Mouse (Mus musculus) kidney, postnatal 36 days (tissue): ENCODE results near the gene Tjap1.

Experiments used
- DNase-seq, 2 experiments: peaks; one replicate each; pipeline ENCODE4 v3.0.0; 2021 to 2022; ENCODE audit warnings: mixed read lengths in 2 of 2

Gene Tjap1

GRCm38 (mm10) chr17:46283140-46283539, 314 bp upstream of the Tjap1 start:
- peak; percentile 41 to 46 for DNase-seq

GRCm38 (mm10) chr17:46278011-46278765, 4.6 kb downstream of the Tjap1 start:
- DNase-seq, result no peak

DNA sequence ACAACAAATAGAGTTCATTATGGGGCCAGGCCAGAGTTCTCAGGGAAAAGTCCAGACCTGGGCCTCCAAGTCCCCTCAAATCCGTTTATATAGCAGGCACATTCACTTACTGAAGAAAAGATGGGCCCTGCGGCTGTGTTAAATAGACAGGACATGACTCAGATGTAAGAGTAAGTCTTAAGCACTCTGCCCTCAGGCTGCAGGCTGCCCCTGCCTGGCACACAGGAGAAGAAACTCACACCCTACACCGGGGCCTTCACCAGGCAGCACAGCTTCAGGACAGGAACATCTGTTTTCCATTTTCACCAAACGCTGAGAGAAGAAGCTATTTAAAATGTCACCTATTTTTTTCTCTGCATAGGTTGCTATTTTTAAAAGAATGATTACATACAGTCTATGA, 5.2 kb downstream of the Tjap1 start:
- DNase-seq, result no peak

DNA sequence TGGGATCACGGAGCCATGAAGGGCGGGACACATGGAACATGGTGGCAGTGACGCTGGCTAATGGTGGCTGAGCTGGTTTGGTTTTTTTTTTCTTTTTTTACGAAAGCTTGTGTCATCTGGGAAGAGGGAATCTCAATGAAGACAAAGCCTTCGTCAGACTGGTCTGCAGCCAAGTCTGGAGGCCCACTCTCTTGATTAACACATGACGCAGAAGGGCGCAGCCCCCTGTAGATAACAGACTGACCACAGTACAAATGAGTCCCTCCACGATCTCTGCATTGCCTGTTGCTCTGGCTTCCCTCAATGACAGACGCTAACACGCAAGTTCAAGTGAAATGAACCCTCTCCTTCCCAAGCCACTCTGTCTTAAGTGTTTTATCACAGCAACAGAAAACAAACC, 7.3 kb downstream of the Tjap1 start:
- no peak for DNase-seq

DNA sequence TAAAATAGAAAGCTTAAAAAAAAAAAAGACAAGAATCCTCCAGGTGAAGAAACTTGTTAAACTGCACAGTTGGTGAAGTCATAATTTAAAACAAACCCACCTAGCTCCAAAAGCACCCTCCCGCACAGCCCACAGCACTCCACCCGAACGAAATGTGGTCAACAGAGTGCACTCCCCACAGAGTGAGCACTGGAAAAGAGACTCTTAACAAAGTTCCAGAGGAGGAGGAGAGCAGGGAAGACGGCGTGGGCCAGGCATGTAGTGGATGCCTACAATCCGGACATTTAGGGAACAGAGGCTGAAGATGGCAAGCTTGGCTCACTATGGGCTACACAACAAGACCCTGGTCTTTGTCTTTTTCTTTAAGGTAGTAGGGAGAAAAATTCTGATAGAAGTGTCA, 7.8 kb downstream of the Tjap1 start:
- no peak for DNase-seq

GRCm38 (mm10) chr17:46274465-46274864, 8.4 kb downstream of the Tjap1 start:
- DNase-seq, result no peak

DNA sequence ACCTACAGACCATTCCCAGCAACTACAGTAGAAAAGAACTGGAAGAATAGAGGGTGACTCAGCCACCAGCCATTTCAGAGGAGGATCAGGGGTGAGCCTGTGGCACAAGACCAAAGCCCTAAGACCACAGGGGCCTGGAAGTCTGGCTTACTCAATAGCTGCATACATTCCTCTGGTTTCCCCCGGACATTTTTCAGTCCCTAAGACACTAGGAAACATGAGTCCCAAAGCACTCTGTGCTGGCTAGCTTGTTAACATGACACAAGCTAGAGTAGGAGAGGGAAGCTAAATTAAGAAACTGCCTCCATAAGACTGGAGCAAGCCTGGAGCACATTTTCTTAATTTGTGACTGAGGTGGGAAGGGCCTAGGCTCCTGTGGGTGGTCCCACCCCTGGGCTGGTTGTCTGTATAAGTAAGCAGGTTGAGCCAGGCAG, 9.0 kb downstream of the Tjap1 start:
- DNase-seq, result no peak

DNA sequence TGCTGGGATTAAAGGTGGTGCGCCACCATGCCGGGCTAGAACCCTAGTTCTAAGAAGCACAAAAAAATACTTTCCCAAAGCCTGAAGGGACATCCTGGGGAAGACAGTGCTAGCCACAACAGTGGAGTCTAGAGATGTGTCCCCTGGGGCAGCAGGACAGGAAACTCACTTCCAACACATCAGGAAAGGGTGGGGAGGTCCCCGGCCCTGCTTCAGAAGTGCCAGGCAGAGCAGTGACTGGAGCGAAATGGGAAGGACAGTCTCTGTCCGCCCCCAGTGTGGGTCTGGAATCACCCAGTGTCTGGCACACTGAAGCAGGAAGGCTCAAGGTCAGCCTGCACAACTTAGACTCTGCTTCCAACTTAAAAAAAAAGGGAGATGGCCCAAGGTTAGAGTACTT, 10.2 kb downstream of the Tjap1 start:
- DNase-seq, result peak; percentile 70 to 76

DNA sequence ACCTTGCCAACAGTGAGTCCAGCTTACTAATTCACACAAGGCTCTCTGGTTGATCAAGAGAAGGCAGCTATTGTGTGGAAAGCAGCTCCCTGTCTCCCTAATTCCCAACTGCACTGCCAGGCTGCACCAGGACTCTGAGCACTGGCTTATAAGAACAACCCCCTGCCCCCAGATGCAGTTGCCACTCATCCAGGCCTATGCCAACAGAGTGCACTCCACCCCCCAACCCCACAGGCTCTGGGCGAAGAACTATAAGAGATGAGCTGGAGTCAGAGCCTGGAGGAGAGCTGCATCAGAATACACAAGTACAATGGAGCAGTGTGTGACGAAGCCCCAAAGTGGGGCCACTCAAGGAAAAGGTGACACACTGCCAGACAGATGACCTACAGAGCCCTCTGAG, 10.8 kb downstream of the Tjap1 start:
- no peak for DNase-seq

DNA sequence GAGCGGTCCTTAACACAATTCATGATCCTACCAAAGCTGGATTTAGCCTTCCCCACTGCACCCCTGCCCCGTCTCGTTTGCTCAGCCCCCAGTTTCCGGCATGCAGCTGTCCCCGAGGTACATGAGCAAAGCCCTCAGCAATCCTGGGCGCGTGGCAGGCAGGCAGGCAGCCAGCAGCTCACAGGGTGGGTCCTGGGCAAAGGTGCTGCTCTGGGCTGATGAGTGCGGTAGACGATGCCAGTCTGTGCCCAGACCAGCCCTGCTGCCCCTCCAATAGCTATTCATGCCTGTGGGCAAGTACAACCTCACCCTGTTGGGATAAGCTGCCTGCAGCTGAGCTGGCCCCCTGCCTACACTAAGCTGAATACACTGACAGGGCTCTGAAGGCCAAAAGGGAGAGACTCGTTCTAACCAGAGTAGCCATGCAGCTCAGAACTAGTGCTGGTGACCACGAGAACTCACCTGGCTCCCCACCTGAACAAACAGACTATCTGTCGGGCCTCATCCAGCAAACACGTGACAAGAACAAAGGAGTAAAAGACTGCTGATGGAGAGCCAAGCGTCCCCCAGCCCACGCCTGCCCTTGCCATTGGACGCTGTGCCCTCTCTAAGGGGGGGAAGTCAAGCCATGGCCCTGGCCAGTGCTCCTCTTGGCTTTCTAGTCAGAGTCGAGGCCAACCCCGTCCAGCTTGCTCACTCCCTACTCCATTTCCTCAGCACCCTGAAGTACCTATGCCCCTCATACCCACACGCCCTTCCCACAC, 12.9 kb downstream of the Tjap1 start:
- peak; percentile 71 to 81 for DNase-seq

DNA sequence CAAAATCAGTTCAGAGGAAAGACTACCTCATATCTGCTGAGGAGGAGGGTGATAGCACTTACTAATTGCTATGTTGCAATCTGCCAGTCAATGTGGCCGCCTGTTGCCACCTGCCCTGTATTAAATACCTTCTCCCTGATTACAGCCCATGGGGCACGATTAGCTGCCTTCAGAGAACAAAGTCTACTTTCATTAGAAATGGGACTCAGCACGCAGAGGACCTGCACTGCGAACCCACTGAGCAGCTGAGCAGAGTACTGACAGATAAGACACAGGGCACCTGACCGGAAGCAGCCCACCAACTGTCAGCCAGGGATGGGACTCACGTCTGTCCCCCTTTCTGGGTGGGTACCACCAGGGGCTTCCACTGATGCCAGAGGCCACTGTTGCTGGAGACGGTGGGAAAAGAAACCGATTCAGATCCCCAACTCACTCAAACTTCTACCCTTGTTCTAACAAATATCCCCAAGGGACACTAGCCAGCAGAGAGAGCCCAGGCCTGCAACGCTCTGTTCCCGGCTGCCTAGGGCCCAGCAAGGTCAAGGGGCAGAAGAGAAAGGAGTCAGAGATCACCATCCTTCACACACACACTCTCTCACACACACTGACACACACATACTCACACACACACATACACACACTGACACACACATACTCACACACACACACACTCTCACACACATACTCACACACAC, 14.7 kb downstream of the Tjap1 start:
- DNase-seq, result no peak

- DNase-seq, result no peak
These were observed 15.3 kb downstream of the Tjap1 start for GRCm38 (mm10) chr17:46267511-46267910.

- DNase-seq, result no peak
These were observed 15.8 kb downstream of the Tjap1 start for GRCm38 (mm10) chr17:46266986-46267385.

- DNase-seq, result peak; percentile 69 to 89
These were observed 16.8 kb downstream of the Tjap1 start for GRCm38 (mm10) chr17:46265918-46266618.

- DNase-seq, result no peak
These were observed 17.3 kb downstream of the Tjap1 start for GRCm38 (mm10) chr17:46265502-46265901.

DNA sequence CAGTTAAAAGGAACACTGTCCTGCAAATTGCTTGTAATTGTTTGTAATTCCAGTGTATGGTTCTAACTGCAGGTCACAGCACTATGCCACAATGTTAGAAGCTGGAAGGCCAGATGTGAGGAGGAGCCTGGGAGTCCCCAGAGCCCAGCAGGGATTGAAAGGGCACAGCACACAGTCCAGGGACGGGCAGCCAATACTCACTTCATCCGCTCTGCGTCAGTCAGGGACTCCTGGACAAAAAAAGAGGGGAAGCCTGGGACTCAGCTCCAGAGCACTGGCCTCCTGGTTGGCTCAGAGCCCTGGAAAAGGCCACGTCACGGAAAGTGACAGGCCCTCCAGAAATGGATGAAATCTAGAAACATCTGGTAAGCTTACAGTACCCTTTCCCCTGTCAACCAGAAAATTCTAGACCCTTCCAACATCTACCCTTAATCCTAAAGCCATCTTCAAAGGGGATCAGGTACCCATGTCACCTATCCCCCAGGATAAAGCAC, 20.6 kb downstream of the Tjap1 start:
- no peak for DNase-seq

DNA sequence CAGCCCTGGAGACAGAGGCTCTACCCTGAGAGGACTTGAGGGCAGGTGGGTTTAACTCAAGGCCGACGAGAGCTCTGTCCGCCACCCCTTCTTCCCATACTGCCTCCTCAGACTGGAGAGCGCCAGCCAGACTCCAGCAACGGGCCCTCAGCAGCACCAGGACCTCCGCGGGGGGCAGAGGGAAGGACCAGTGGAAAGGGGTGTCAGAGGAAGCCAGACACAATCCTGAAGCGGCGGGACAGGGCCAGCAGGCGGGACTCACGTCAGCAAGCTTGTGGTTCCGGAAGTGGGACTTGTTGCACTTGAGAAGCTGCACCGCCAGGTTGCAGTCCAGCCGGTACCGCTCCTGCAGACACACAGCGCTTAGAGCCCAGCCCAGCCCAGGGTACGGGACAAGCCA, 23.2 kb downstream of the Tjap1 start:
- DNase-seq, result no peak

DNA sequence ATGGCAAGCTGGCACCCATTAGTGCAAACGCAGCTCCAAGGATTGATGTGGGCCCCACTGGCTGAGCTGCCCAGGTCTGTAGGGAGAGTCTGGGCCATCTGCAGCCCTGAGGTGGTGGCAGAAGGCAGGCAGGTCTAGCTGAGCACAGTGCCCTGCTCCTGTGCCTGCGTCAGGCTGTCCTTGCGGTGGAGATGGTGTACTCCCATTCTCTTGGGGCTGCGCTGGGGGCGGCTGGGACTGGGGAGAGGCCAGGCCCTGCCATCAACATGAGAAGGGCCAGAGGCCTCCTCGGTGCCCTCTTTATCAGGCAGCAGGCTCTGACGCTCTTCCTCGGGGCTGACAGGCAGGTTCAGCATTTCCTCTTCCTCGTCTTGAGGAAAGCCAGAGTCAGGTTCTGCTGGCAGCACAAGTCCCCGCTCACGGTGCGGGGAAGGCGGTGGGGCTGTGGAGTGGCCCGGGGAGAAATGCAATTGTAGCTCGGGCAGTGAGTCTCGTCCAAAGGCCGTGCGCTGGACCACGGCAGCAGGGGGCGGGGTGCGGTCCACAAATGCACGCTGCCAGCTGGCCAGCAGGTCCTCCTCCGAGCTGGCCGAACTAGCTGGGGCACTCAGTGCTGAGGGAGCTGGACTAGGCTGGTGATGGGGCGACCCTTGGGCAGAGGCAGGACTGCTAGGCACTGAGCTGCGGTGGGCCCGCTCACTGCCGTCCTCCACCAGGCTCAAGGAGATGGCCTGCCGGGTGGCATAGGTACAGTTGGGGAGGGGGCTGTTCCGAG, 24.4 kb downstream of the Tjap1 start:
- DNase-seq, result peak; percentile 42 to 74

- no peak for DNase-seq
These were observed 27.7 kb downstream of the Tjap1 start for GRCm38 (mm10) chr17:46255147-46255546.

DNA sequence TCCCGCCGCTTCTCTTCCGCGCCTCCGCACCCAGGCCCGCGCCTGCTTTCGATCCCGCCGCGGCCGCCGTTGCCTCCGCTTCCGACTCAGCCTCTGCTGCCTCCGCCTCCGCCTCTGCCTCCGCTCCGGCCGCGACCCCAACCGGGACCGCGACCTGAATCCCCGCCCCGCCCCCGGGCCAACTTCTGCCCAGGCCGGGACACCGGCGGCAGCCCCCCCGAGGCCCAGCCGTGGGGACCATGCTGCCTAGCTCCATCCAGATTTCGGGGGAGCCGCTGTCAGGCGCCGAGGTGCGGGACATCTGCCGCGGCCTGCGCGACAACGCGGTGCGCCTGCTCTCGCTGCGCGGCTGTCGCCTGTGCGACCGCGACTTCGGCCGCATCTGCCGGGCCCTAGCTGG, 28.7 kb downstream of the Tjap1 start:
- no peak for DNase-seq

GRCm38 (mm10) chr17:46253452-46254084, 29.3 kb downstream of the Tjap1 start, which contains the start of gene Lrrc73:
TSS of gene Lrrc73 (plus strand) at chr17:46253531.
- DNase-seq, result peak; percentile 94 to 98
